Mouse (Mus musculus) layer of hippocampus, adult 2 months (tissue): ENCODE measurements at regions not wholly inside any gene's neighbourhood (a gene's known extent, or its start where the extent isn't known, plus 50 kb on each side); places are given as distances from the start of the nearest gene placed in this dataset.

Source experiments
- DNase-seq, 2 experiments: peaks; one replicate each; pipeline ENCODE4 v3.0.0; 2022; ENCODE audit warnings: low spot score in 2 of 2
- H3K27ac ChIP-seq: fragments of 200-600 bp; 2 replicates; pipeline ENCODE4 v1.8.1; 2022
- H3K4me3 ChIP-seq: fragments of 200-600 bp; 2 replicates; pipeline ENCODE4 v1.8.1; 2022; ENCODE audit warnings: mild to moderate bottlenecking
- CTCF ChIP-seq: fragments of 200-600 bp; conservative IDR thresholded peaks from 2 replicates; pipeline ENCODE4 v1.8.1; 2022; ENCODE audit warnings: antibody characterized with exemption, mild to moderate bottlenecking, moderate library complexity

- no peak for DNase-seq
- H3K4me3 ChIP-seq, result no peak overlapping the region
- no peak for TF ChIP-seq CTCF
- H3K27ac ChIP-seq, result no peak overlapping the region
Observed at GRCm38 (mm10) chr14:58550785-58551184, 480.4 kb downstream of the Fgf9 start.

- no peak overlapping the region for H3K27ac ChIP-seq
- no peak overlapping the region for H3K4me3 ChIP-seq
- no peak for TF ChIP-seq CTCF
- DNase-seq, result no peak
Observed at GRCm38 (mm10) chr14:58545778-58546177, 475.4 kb downstream of the Fgf9 start.

GRCm38 (mm10) chr14:58543140-58543767 is 472.9 kb downstream of the Fgf9 start:
- Histone ChIP-seq H3K27ac (no peak overlapping the region), H3K4me3 (no peak overlapping the region)
- TF ChIP-seq CTCF, result no peak
- DNase-seq, result no peak

- Histone ChIP-seq H3K27ac (no peak overlapping the region), H3K4me3 (no peak overlapping the region)
- no peak for TF ChIP-seq CTCF
- no peak for DNase-seq
Observed at GRCm38 (mm10) chr14:58538135-58538534, 467.8 kb downstream of the Fgf9 start.

- Histone ChIP-seq H3K4me3 (no peak overlapping the region), H3K27ac (no peak overlapping the region)
- no peak for TF ChIP-seq CTCF
- no peak for DNase-seq
Observed at GRCm38 (mm10) chr14:58520976-58521549, 450.7 kb downstream of the Fgf9 start.

GRCm38 (mm10) chr14:58520384-58520783 is 450.0 kb downstream of the Fgf9 start:
- no peak overlapping the region for H3K4me3 ChIP-seq
- DNase-seq, result no peak
- TF ChIP-seq CTCF, result no peak
- no peak overlapping the region for H3K27ac ChIP-seq

- DNase-seq, result no peak
- no peak for TF ChIP-seq CTCF
- Histone ChIP-seq H3K27ac (no peak overlapping the region), H3K4me3 (no peak overlapping the region)
Observed at GRCm38 (mm10) chr14:58519086-58519485, 448.7 kb downstream of the Fgf9 start.

- Histone ChIP-seq H3K4me3 (no peak overlapping the region), H3K27ac (no peak overlapping the region)
- TF ChIP-seq CTCF, result no peak
- no peak for DNase-seq
Observed at GRCm38 (mm10) chr14:58516543-58516942, 446.2 kb downstream of the Fgf9 start.

GRCm38 (mm10) chr14:58512177-58512576 is 441.8 kb downstream of the Fgf9 start:
- Histone ChIP-seq H3K27ac (no peak overlapping the region), H3K4me3 (no peak overlapping the region)
- TF ChIP-seq CTCF, result no peak
- no peak for DNase-seq

- no peak overlapping the region for H3K27ac ChIP-seq
- no peak for DNase-seq
- H3K4me3 ChIP-seq, result no peak overlapping the region
- TF ChIP-seq CTCF, result no peak
Observed at GRCm38 (mm10) chr14:58511571-58511985, 441.2 kb downstream of the Fgf9 start.

GRCm38 (mm10) chr14:58510790-58511189 is 440.4 kb downstream of the Fgf9 start:
- Histone ChIP-seq H3K4me3 (no peak overlapping the region), H3K27ac (no peak overlapping the region)
- no peak for DNase-seq
- peak; percentile 21; the same call in 1 of the 2 replicates for TF ChIP-seq CTCF

GRCm38 (mm10) chr14:58509106-58509505 is 438.8 kb downstream of the Fgf9 start:
- H3K4me3 ChIP-seq, result no peak overlapping the region
- no peak for DNase-seq
- no peak for TF ChIP-seq CTCF
- no peak overlapping the region for H3K27ac ChIP-seq

- no peak for TF ChIP-seq CTCF
- DNase-seq, result no peak
- Histone ChIP-seq H3K4me3 (no peak overlapping the region), H3K27ac (no peak overlapping the region)
Observed at GRCm38 (mm10) chr14:58506490-58506889, 436.1 kb downstream of the Fgf9 start.

GRCm38 (mm10) chr14:58505841-58506240 is 435.5 kb downstream of the Fgf9 start:
- no peak for DNase-seq
- TF ChIP-seq CTCF, result no peak
- no peak overlapping the region for H3K27ac ChIP-seq
- no peak overlapping the region for H3K4me3 ChIP-seq
